Mouse (Mus musculus) CH12.LX (cell line): Measurements from ENCODE around the gene 4931440F15Rik. TPM values are rescaled to one million over a fixed set of nuclear protein-coding genes. Genes with fewer than 3 reads are reported as not detected.

Source experiments
- DNase-seq: peaks from one replicate; pipeline ENCODE4 v3.0.0-alpha.2; 2013; ENCODE audit errors: extremely low read depth
- H3K27ac ChIP-seq: 2 replicates; pipeline ENCODE4 v1.5.1; 2012; ENCODE audit warnings: low read depth, mild to moderate bottlenecking, control low read depth, moderate library complexity; ENCODE audit not compliant: insufficient read depth
- H3K27me3 ChIP-seq: replicated peaks from 2 replicates; pipeline ENCODE3; 2012; ENCODE audit warnings: inconsistent platforms
- H3K36me3 ChIP-seq, 2 experiments: replicated peaks in 1 of 2; 2 replicates each; pipeline versions ENCODE3 to v1.6.1; 2012; ENCODE audit warnings: inconsistent platforms in 1 of 2, low read length in 1 of 2, mild to moderate bottlenecking in 1 of 2, mixed read lengths in 1 of 2, moderate library complexity in 1 of 2; ENCODE audit not compliant: control insufficient read depth in 1 of 2, insufficient read depth in 1 of 2
- H3K4me1 ChIP-seq, 2 experiments: 2 replicates each; pipeline ENCODE4 v1.6.1; 2012; ENCODE audit warnings: inconsistent platforms in 1 of 2, moderate library complexity in 1 of 2; ENCODE audit not compliant: insufficient read depth in 2 of 2, control insufficient read depth in 1 of 2
- H3K4me2 ChIP-seq: 2 replicates; pipeline ENCODE4 v1.6.1; 2012; ENCODE audit warnings: low read depth, mild to moderate bottlenecking, control low read depth; ENCODE audit not compliant: poor library complexity, insufficient read depth, severe bottlenecking
- H3K4me3 ChIP-seq, 3 experiments: fragments of 150-350 bp in 1 of 3; sonication (generic) in 1 of 3; replicated peaks in 1 of 3; 2 replicates each; pipeline versions ENCODE3 to v1.5.1; 2011 to 2012; ENCODE audit warnings: low read depth in 2 of 3, low read length in 2 of 3, mild to moderate bottlenecking in 2 of 3, moderate library complexity in 2 of 3, control low read depth in 1 of 3, improper control_type of control experiment in 1 of 3, inconsistent platforms in 1 of 3, mixed read lengths in 1 of 3; ENCODE audit not compliant: poor library complexity in 1 of 3
- H3K79me2 ChIP-seq: replicated peaks from 2 replicates; pipeline ENCODE4 v1.6.1; 2012; ENCODE audit warnings: mild to moderate bottlenecking, moderate library complexity; ENCODE audit not compliant: control insufficient read depth, poor library complexity, insufficient read depth, severe bottlenecking; ENCODE audit errors: extremely low read depth
- H3K9ac ChIP-seq: 2 replicates; pipeline ENCODE4 v1.6.1; 2012; ENCODE audit warnings: low read depth, mild to moderate bottlenecking, control low read depth, moderate library complexity; ENCODE audit not compliant: insufficient read depth
- H3K9me3 ChIP-seq: replicated peaks from 2 replicates; pipeline ENCODE3; 2012; ENCODE audit warnings: low read length, inconsistent platforms, mixed read lengths
- BHLHE40 ChIP-seq: IDR thresholded peaks from 2 replicates; pipeline ENCODE4 v1.6.1; 2011; ENCODE audit warnings: mild to moderate bottlenecking, low read depth, low read length, improper control_type of control experiment
- CHD2 ChIP-seq: IDR thresholded peaks from 2 replicates; pipeline ENCODE4 v1.6.1; 2011; ENCODE audit warnings: low read length, improper control_type of control experiment
- CTCF ChIP-seq, 2 experiments: IDR thresholded peaks in 1 of 2; conservative IDR thresholded peaks in 1 of 2; 2 replicates each; pipeline ENCODE4 v1.5.1; 2011 to 2012; ENCODE audit warnings: low read depth in 2 of 2, low read length in 2 of 2, improper control_type of control experiment in 1 of 2, inconsistent platforms in 1 of 2, mild to moderate bottlenecking in 1 of 2, moderate library complexity in 1 of 2
- E2F4 ChIP-seq: IDR thresholded peaks from 2 replicates; pipeline ENCODE4 v1.6.1; 2011; ENCODE audit warnings: low read depth, low read length, improper control_type of control experiment; ENCODE audit not compliant: insufficient replicate concordance
- EP300 ChIP-seq: IDR thresholded peaks from 2 replicates; pipeline ENCODE4 v1.6.1; 2011; ENCODE audit warnings: low read length, improper control_type of control experiment
- ETS1 ChIP-seq: conservative IDR thresholded peaks from 2 replicates; pipeline ENCODE4 v1.6.1; 2012; ENCODE audit warnings: low read depth, mild to moderate bottlenecking, inconsistent platforms, low read length, improper control_type of control experiment, moderate library complexity
- GABPA ChIP-seq: IDR thresholded peaks from 2 replicates; pipeline ENCODE4 v1.6.1; 2012; ENCODE audit warnings: low read depth, low read length, improper control_type of control experiment, inconsistent platforms; ENCODE audit not compliant: insufficient replicate concordance
- HCFC1 ChIP-seq: IDR thresholded peaks from 2 replicates; pipeline ENCODE4 v1.6.1; 2012; ENCODE audit warnings: low read depth, mild to moderate bottlenecking, inconsistent platforms, low read length, improper control_type of control experiment
- IRF4 ChIP-seq: IDR thresholded peaks from 2 replicates; pipeline ENCODE4 v1.6.1; 2014; ENCODE audit warnings: low read depth, mild to moderate bottlenecking, inconsistent platforms, low read length, improper control_type of control experiment
- JUN ChIP-seq: IDR thresholded peaks from 2 replicates; pipeline ENCODE4 v1.6.1; 2011; ENCODE audit warnings: low read depth, mild to moderate bottlenecking, low read length, improper control_type of control experiment, moderate library complexity; ENCODE audit not compliant: insufficient read depth
- JUND ChIP-seq: conservative IDR thresholded peaks from 2 replicates; pipeline ENCODE4 v1.6.1; 2011; ENCODE audit warnings: low read depth, low read length, improper control_type of control experiment
- KAT2A ChIP-seq: IDR thresholded peaks from 2 replicates; pipeline ENCODE4 v1.6.1; 2012; ENCODE audit warnings: low read length, improper control_type of control experiment, inconsistent platforms; ENCODE audit not compliant: insufficient replicate concordance
- MAZ ChIP-seq: IDR thresholded peaks from 2 replicates; pipeline ENCODE4 v1.6.1; 2012; ENCODE audit warnings: low read depth, mild to moderate bottlenecking, inconsistent platforms, low read length, improper control_type of control experiment, moderate library complexity
- MEF2A ChIP-seq: IDR thresholded peaks from 2 replicates; pipeline ENCODE4 v1.6.1; 2014; ENCODE audit warnings: low read depth, mild to moderate bottlenecking, inconsistent platforms, low read length, improper control_type of control experiment, borderline replicate concordance
- MXI1 ChIP-seq: IDR thresholded peaks from 2 replicates; pipeline ENCODE4 v1.6.1; 2011; ENCODE audit warnings: mild to moderate bottlenecking, low read depth, low read length, improper control_type of control experiment
- MYC ChIP-seq: IDR thresholded peaks from 2 replicates; pipeline ENCODE4 v1.6.1; 2011; ENCODE audit warnings: low read depth, mild to moderate bottlenecking, improper control_type of control experiment, low read length
- NRF1 ChIP-seq: IDR thresholded peaks from 2 replicates; pipeline ENCODE4 v1.6.1; 2014; ENCODE audit warnings: low read depth, mild to moderate bottlenecking, inconsistent platforms, low read length, improper control_type of control experiment, moderate library complexity
- RCOR1 ChIP-seq: conservative IDR thresholded peaks from 2 replicates; pipeline ENCODE4 v1.6.1; 2012; ENCODE audit warnings: low read depth, mild to moderate bottlenecking, inconsistent platforms, low read length, improper control_type of control experiment
- SIN3A ChIP-seq: IDR thresholded peaks from 2 replicates; pipeline ENCODE4 v1.6.1; 2012; ENCODE audit warnings: low read length, improper control_type of control experiment, inconsistent platforms
- TBP ChIP-seq: conservative IDR thresholded peaks from 2 replicates; pipeline ENCODE4 v1.6.1; 2011; ENCODE audit warnings: low read depth, low read length, improper control_type of control experiment
- TCF12 ChIP-seq: IDR thresholded peaks from 2 replicates; pipeline ENCODE4 v1.6.1; 2014; ENCODE audit warnings: low read depth, mild to moderate bottlenecking, inconsistent platforms, low read length, improper control_type of control experiment
- UBTF ChIP-seq: IDR thresholded peaks from 2 replicates; pipeline ENCODE4 v1.6.1; 2012; ENCODE audit warnings: low read depth, mild to moderate bottlenecking, inconsistent platforms, low read length, improper control_type of control experiment, moderate library complexity
- USF2 ChIP-seq: conservative IDR thresholded peaks from 2 replicates; pipeline ENCODE4 v1.6.1; 2011; ENCODE audit warnings: low read depth, low read length, improper control_type of control experiment
- ZC3H11A ChIP-seq: IDR thresholded peaks from 2 replicates; pipeline ENCODE4 v1.6.1; 2012; ENCODE audit warnings: low read depth, mild to moderate bottlenecking, inconsistent platforms, low read length, improper control_type of control experiment
- ZKSCAN1 ChIP-seq: IDR thresholded peaks from 2 replicates; pipeline ENCODE4 v1.6.1; 2012; ENCODE audit warnings: low read depth, inconsistent platforms, low read length, improper control_type of control experiment, borderline replicate concordance
- ZMIZ1 ChIP-seq: IDR thresholded peaks from 2 replicates; pipeline ENCODE4 v1.6.1; 2012; ENCODE audit warnings: low read depth, mild to moderate bottlenecking, inconsistent platforms, low read length, improper control_type of control experiment
- ZNF384 ChIP-seq: IDR thresholded peaks from 2 replicates; pipeline ENCODE4 v1.6.1; 2012; ENCODE audit warnings: low read depth, low read length, improper control_type of control experiment, inconsistent platforms
- dilution Hi-C: fragments of 300-500 bp; cut with MboI; formaldehyde crosslinking; loops from 2 replicates; pipeline ENCODE4 v1.14.3; 2020; ENCODE audit warnings: low sequenced_read_pairs; ENCODE audit not compliant: extremely low pct_unique_long_range_greater_than_20kb, extremely low pct_ligation_motif_present
- in situ Hi-C: fragments of 300-500 bp; cut with MboI; formaldehyde crosslinking; loops from 3 replicates; pipeline ENCODE4 v1.14.3; 2019; ENCODE audit warnings: low sequenced_read_pairs, low pct_ligation_motif_present, low pct_unique_long_range_greater_than_20kb, mixed read lengths
- polyA plus RNA-seq: library from polyadenylated mRNA; unstranded; fragments of >175 nt; gene quantifications from 2 replicates; pipeline ENCODE4 v1.2.1, GENCODE M21; 2012; ENCODE audit warnings: low read depth; ENCODE audit not compliant: insufficient read length
- total RNA-seq, 2 experiments: library from RNA; depleted of rRNA; stranded (reverse); fragments of 300-350 nt in 1 of 2; fragments of >200 nt in 1 of 2; gene quantifications; 2 replicates each; pipeline ENCODE4 v1.2.3; 2012 to 2014

Gene 4931440F15Rik
- total and polyA plus RNA-seq, 3 experiments: not detected

GRCm38 (mm10) chr11:29808981-29809589 lies 16.4 kb downstream of the 4931440F15Rik start:
- Histone ChIP-seq H3K4me2 (peak overlapping the region; percentile 69), H3K9me3 (no peaks in the 10 kb centered on the region), H3K27ac (peak overlapping the region; percentile 1; the same call in 1 of the 2 replicates), H3K4me1 (peaks cover 17 to 69% of the 10 kb centered on the region in 2 experiments), H3K9ac (0 out of 2 replicates have a peak overlapping the region, but pooled peaks have one; percentile 4), H3K79me2 (no peaks in the 10 kb centered on the region), H3K4me3 (peak overlapping the region in 1 of 3 experiments; percentile 7), H3K27me3 (no peaks in the 10 kb centered on the region), H3K36me3 (no peaks in the 10 kb centered on the region)
- dilution Hi-C loops (no loop called here), in situ Hi-C loops (no loop called here)
- DNase-seq: no peak
- 0 out of 2 replicates have a peak, but pooled peaks have one; percentile 24 for TF ChIP-seq TBP
- TF ChIP-seq UBTF: no peak
- no peak for TF ChIP-seq USF2
- TF ChIP-seq SIN3A: peak; percentile 65
- 0 out of 2 replicates have a peak, but pooled peaks have one; percentile 10 for TF ChIP-seq RCOR1
- TF ChIP-seq BHLHE40: peak; percentile 94
- peak; percentile 67 for TF ChIP-seq ETS1
- no peak for TF ChIP-seq MXI1
- TF ChIP-seq EP300: peak; percentile 63

GRCm38 (mm10) chr11:29808173-29808980 lies 17.1 kb downstream of the 4931440F15Rik start:
- in situ Hi-C loops (no loop called here), dilution Hi-C loops (no loop called here)
- H3K36me3 ChIP-seq: no peaks in the 10 kb centered on the region
- peaks cover 17 to 69% of the 10 kb centered on the region in 2 experiments for H3K4me1 ChIP-seq
- no peaks in the 10 kb centered on the region for H3K79me2 ChIP-seq
- peak overlapping the region; percentile 69 for H3K4me2 ChIP-seq
- no peaks in the 10 kb centered on the region for H3K27me3 ChIP-seq
- no peak overlapping the region for H3K4me3 ChIP-seq
- H3K27ac ChIP-seq: peak overlapping the region; percentile 1; the same call in 1 of the 2 replicates
- H3K9me3 ChIP-seq: no peaks in the 10 kb centered on the region
- 0 out of 2 replicates have a peak overlapping the region, but pooled peaks have one; percentile 4 for H3K9ac ChIP-seq
- DNase-seq: peak; percentile 80
- TF ChIP-seq ZNF384 (peak; percentile 6; the same call in 1 of the 2 replicates), GABPA (no peak), CHD2 (peak; percentile 41; the same call in 1 of the 2 replicates), HCFC1 (no peak; the same call in 1 of the 2 replicates), TCF12 (peak; percentile 82), MYC (peak; percentile 33; the same call in 1 of the 2 replicates), ZMIZ1 (no peak), MXI1 (peak; percentile 48; the same call in 1 of the 2 replicates), IRF4 (peak; percentile 67), ZC3H11A (no peak), E2F4 (no peak), MAZ (no peak), TBP (0 out of 2 replicates have a peak, but pooled peaks have one; percentile 14), MEF2A (peak; percentile 95), KAT2A (no peak), ZKSCAN1 (peak; percentile 79), JUND (no peak; the same call in 1 of the 2 replicates), CTCF (conservative IDR thresholded peaks at IDR 0.05 in 1 of 2, IDR thresholded peaks at IDR 0.05 in 1 of 2; ENCODE audit: low read depth in 2 of 2, low read length in 2 of 2) (no peak), SIN3A (no peak), RCOR1 (0 out of 2 replicates have a peak, but pooled peaks have one; percentile 38), NRF1 (no peak), JUN (no peak; the same call in 1 of the 2 replicates), USF2 (no peak)
